11 mouse cellular contexts compared by ENCODE assay signal in genomic region chr9:45944506-45945400, GRCm38 (mm10). TPM values are rescaled to one million over a fixed set of nuclear protein-coding genes. Genes with fewer than 3 reads are reported as not detected.
DNase-seq lines count a peak whose midpoint lies in the region; ATAC-seq and TF ChIP-seq lines count a peak whose summit lies in the region.
"Had no signal": no experiment of that assay in that cellular context is flagged by ENCODE, and none has a peak within 500 bp of the region (broad histone marks: within the 10 kb centered on the region; RNA-seq: fewer than 3 reads in every experiment).

No protein-coding gene starts in this region.

- DNase-seq in CD4-positive, CD25-positive, alpha-beta regulatory T cell, adult 2 months (ENCODE audit: low read depth, low spot score): peak; percentile 94
- DNase-seq in liver, postnatal 0 days: peak; percentile 45
- peak; percentile 50 to 72 for DNase-seq in spleen, postnatal 4 days (ENCODE audit: low spot score in 2 of 2)
- DNase-seq in gastrocnemius, postnatal 10 days: no peak
- DNase-seq in adrenal gland, postnatal 14 days: no peak
- DNase-seq: midbrain, embryonic 14.5 days had no signal

- H3K27ac ChIP-seq in bone marrow, adult 2 months (ENCODE audit: control insufficient read depth, insufficient read depth, low read depth, low read length, poor library complexity): peak overlapping the region; percentile 79
- peak overlapping the region; percentile 48; the same call in 1 of the 2 replicates for H3K27ac ChIP-seq in liver, postnatal 0 days (ENCODE audit: low read depth)
- no peak overlapping the region for H3K27ac ChIP-seq in forebrain, embryonic 16.5 days (ENCODE audit: low read length)
- H3K27ac ChIP-seq: embryonic facial prominence, embryonic 15.5 days; heart, adult 2 months; liver, embryonic 14.5 days had no signal

- H3K4me1 ChIP-seq in bone marrow, adult 2 months (ENCODE audit: control insufficient read depth, insufficient read depth, low read length): peaks cover 8% of the 10 kb centered on the region
- H3K4me1 ChIP-seq in liver, postnatal 0 days (ENCODE audit: insufficient read depth): peaks cover 16% of the 10 kb centered on the region
- H3K4me1 ChIP-seq in forebrain, embryonic 16.5 days (replicated peaks; ENCODE audit: control insufficient read depth, insufficient read depth, low read length): no peaks in the 10 kb centered on the region
- H3K4me1 ChIP-seq: embryonic facial prominence, embryonic 15.5 days had no signal

- 7% methylated on average over 13 of the region's 13 CpGs for WGBS in bone marrow, adult 2 months
- WGBS in liver, postnatal 0 days (ENCODE audit: insufficient replicate concordance): 46% methylated on average over 13 of the region's 13 CpGs
- WGBS in forebrain, embryonic 16.5 days: 91% methylated on average over 13 of the region's 13 CpGs

- H3K36me3 ChIP-seq in liver, postnatal 0 days (replicated peaks; ENCODE audit: insufficient read depth, low read length): peaks cover 81% of the 10 kb centered on the region
- peaks cover 24% of the 10 kb centered on the region; the same call in 1 of the 2 replicates for H3K36me3 ChIP-seq in forebrain, embryonic 16.5 days (ENCODE audit: control insufficient read depth, insufficient read depth)

- TF ChIP-seq EP300 in liver, postnatal 0 days (IDR thresholded peaks at IDR 0.05; ENCODE audit: low read depth): no peak

- no peak overlapping the region for H3K9ac ChIP-seq in liver, postnatal 0 days (replicated peaks)
- no peak overlapping the region for H3K9ac ChIP-seq in forebrain, embryonic 16.5 days (replicated peaks; ENCODE audit: low read depth, low read length)
- H3K9ac ChIP-seq: embryonic facial prominence, embryonic 15.5 days; liver, embryonic 14.5 days had no signal

- H3K4me2 ChIP-seq in liver, postnatal 0 days (ENCODE audit: low read depth, low read length): no peak overlapping the region
- H3K4me2 ChIP-seq in forebrain, embryonic 16.5 days (ENCODE audit: low read length): no peak overlapping the region
- H3K4me2 ChIP-seq: embryonic facial prominence, embryonic 15.5 days had no signal

- no peak for ATAC-seq in liver, postnatal 0 days
- no peak for ATAC-seq in forebrain, embryonic 16.5 days

- H3K4me3 ChIP-seq in bone marrow, adult 2 months (replicated peaks; ENCODE audit: control insufficient read depth, low read depth, low read length): peak overlapping the region; percentile 19
- no peak overlapping the region for H3K4me3 ChIP-seq in liver, postnatal 0 days (ENCODE audit: low read depth, low read length)
- no peak overlapping the region for H3K4me3 ChIP-seq in forebrain, embryonic 16.5 days (replicated peaks; ENCODE audit: low read length)
- H3K4me3 ChIP-seq: embryonic facial prominence, embryonic 15.5 days; heart, adult 2 months had no signal

- no peak for TF ChIP-seq CTCF in bone marrow, adult 2 months (IDR thresholded peaks at IDR 0.05; ENCODE audit: control insufficient read depth, insufficient read depth, low read length)
- TF ChIP-seq CTCF in liver, postnatal 0 days (IDR thresholded peaks at IDR 0.05; ENCODE audit: low read depth): no peak

- 0 out of 2 replicates have a peak, but pooled peaks have one; percentile 17 for TF ChIP-seq POLR2A in bone marrow, adult 2 months (IDR thresholded peaks at IDR 0.05; ENCODE audit: borderline replicate concordance, control insufficient read depth, low read depth, low read length)

- H3K9me3 ChIP-seq in liver, postnatal 0 days (ENCODE audit: low read length): no peaks in the 10 kb centered on the region
- H3K9me3 ChIP-seq in forebrain, embryonic 16.5 days (ENCODE audit: control insufficient read depth, low read length): no peaks in the 10 kb centered on the region
- H3K9me3 ChIP-seq: embryonic facial prominence, embryonic 15.5 days had no signal

- no peaks in the 10 kb centered on the region for H3K27me3 ChIP-seq in liver, postnatal 0 days (ENCODE audit: insufficient read depth, low read length)
- no peaks in the 10 kb centered on the region for H3K27me3 ChIP-seq in forebrain, embryonic 16.5 days (replicated peaks; ENCODE audit: control insufficient read depth, insufficient read depth, low read length)
- H3K27me3 ChIP-seq: embryonic facial prominence, embryonic 15.5 days had no signal

RNA-seq across cellular contexts. Expression of gene Tagln, which starts 8.9 kb away (rescaled TPM):
- 2.3 and 22.2 TPM in 2 replicates for polyA plus RNA-seq in bone marrow, adult 2 months (2011; ENCODE audit: insufficient read depth, insufficient read length, low replicate concordance, missing spikeins)
- polyA plus RNA-seq in liver, postnatal 0 days (2015; fragmentation: Nextera tagmentation; extraction: Ambion mirVana): 3.6 and 5.2 TPM in 2 replicates
- total RNA-seq in gastrocnemius, postnatal 10 days (2021): 10 to 100 TPM; 53.6 to 64.6 TPM
- 57.9 and 85.1 TPM in 2 replicates for total RNA-seq in adrenal gland, postnatal 14 days (2021)
- polyA plus RNA-seq in forebrain, embryonic 16.5 days (2015; fragmentation: Nextera tagmentation; extraction: Ambion mirVana): 5.0 and 5.6 TPM in 2 replicates

RNA-seq across cellular contexts. Expression of gene Sidt2, which starts 10.3 kb away (rescaled TPM):
- 30.9 and 68.0 TPM in 2 replicates for polyA plus RNA-seq in bone marrow, adult 2 months (2011; ENCODE audit: insufficient read depth, insufficient read length, low replicate concordance, missing spikeins)
- 23.5 and 23.6 TPM in 2 replicates for polyA plus RNA-seq in liver, postnatal 0 days (2015; fragmentation: Nextera tagmentation; extraction: Ambion mirVana)
- total RNA-seq in gastrocnemius, postnatal 10 days (2021): 10 to 100 TPM; 57.8 to 58.2 TPM
- total RNA-seq in adrenal gland, postnatal 14 days (2021): 177 and 178 TPM in 2 replicates
- 39.6 and 42.7 TPM in 2 replicates for polyA plus RNA-seq in forebrain, embryonic 16.5 days (2015; fragmentation: Nextera tagmentation; extraction: Ambion mirVana)

RNA-seq across cellular contexts. Expression of gene Rnf214, which starts 38.0 kb away (rescaled TPM):
- polyA plus RNA-seq in bone marrow, adult 2 months (2011; ENCODE audit: insufficient read depth, insufficient read length, low replicate concordance, missing spikeins): 27.9 and 30.3 TPM in 2 replicates
- polyA plus RNA-seq in liver, postnatal 0 days (2015; fragmentation: Nextera tagmentation; extraction: Ambion mirVana): 13.0 and 15.9 TPM in 2 replicates
- total RNA-seq in gastrocnemius, postnatal 10 days (2021): 10 to 100 TPM; 26.8 to 31.6 TPM
- 39.0 and 40.0 TPM in 2 replicates for total RNA-seq in adrenal gland, postnatal 14 days (2021)
- 79.6 and 98.3 TPM in 2 replicates for polyA plus RNA-seq in forebrain, embryonic 16.5 days (2015; fragmentation: Nextera tagmentation; extraction: Ambion mirVana)

RNA-seq across cellular contexts. Expression of gene Pcsk7, which starts 38.5 kb away (rescaled TPM):
- polyA plus RNA-seq in bone marrow, adult 2 months (2011; ENCODE audit: insufficient read depth, insufficient read length, low replicate concordance, missing spikeins): 10.1 and 24.5 TPM in 2 replicates
- polyA plus RNA-seq in liver, postnatal 0 days (2015; fragmentation: Nextera tagmentation; extraction: Ambion mirVana): 5.8 and 6.8 TPM in 2 replicates
- total RNA-seq in gastrocnemius, postnatal 10 days (2021): 10 to 100 TPM; 13.3 to 17.3 TPM
- 26.6 and 28.4 TPM in 2 replicates for total RNA-seq in adrenal gland, postnatal 14 days (2021)
- polyA plus RNA-seq in forebrain, embryonic 16.5 days (2015; fragmentation: Nextera tagmentation; extraction: Ambion mirVana): 22.9 and 30.5 TPM in 2 replicates

Comparison
In these comparisons a context has a peak if more than half of its experiments do, and no peak if none do; other contexts are left out.
1. DNase-seq: peak in CD4-positive, CD25-positive, alpha-beta regulatory T cell, adult 2 months (single experiment), liver, postnatal 0 days (single experiment) and spleen, postnatal 4 days (2 of 2); none in gastrocnemius, postnatal 10 days (single experiment) and adrenal gland, postnatal 14 days (single experiment).